Mouse (Mus musculus) hindbrain, embryonic 10.5 days (tissue): ENCODE measurements around the gene Cdh13. TPM values are rescaled to one million over a fixed set of nuclear protein-coding genes. Genes with fewer than 3 reads are reported as not detected.

Source experiments
- DNase-seq: peaks from one replicate; pipeline ENCODE4 v3.0.0-alpha.2; 2017; ENCODE audit warnings: low spot score
- H3K27ac ChIP-seq: fragments of 300-500 bp; sonication (generic); 2 replicates; pipeline ENCODE4 v1.5.1; 2016; ENCODE audit warnings: mild to moderate bottlenecking, moderate library complexity
- H3K27me3 ChIP-seq: fragments of 300-500 bp; sonication (generic); 2 replicates; pipeline ENCODE4 v1.6.1; 2016; ENCODE audit warnings: mild to moderate bottlenecking; ENCODE audit not compliant: poor library complexity, insufficient read depth, severe bottlenecking
- H3K36me3 ChIP-seq: fragments of 300-500 bp; sonication (generic); 2 replicates; pipeline ENCODE4 v1.6.1; 2016; ENCODE audit warnings: mild to moderate bottlenecking, moderate library complexity
- H3K4me1 ChIP-seq: fragments of 300-500 bp; sonication (generic); replicated peaks from 2 replicates; pipeline ENCODE4 v1.6.1; 2016; ENCODE audit warnings: mild to moderate bottlenecking
- H3K4me3 ChIP-seq: fragments of 300-500 bp; sonication (generic); 2 replicates; pipeline ENCODE4 v1.5.1; 2016; ENCODE audit warnings: mild to moderate bottlenecking, moderate library complexity
- H3K9me3 ChIP-seq: fragments of 300-500 bp; sonication (generic); 2 replicates; pipeline ENCODE4 v1.6.1; 2016; ENCODE audit warnings: mild to moderate bottlenecking, moderate library complexity
- WGBS: fragments of 180-500 bp; shearing (Covaris S2); methylation state at CpG from one replicate; pipeline ENCODE4 v1.1.7; 2016; 5-methylcytosine and 5-hydroxymethylcytosine counted together
- polyA plus RNA-seq: library from polyadenylated mRNA; unstranded; fragments of >200 nt; fragmentation: Nextera tagmentation; extraction: Ambion mirVana; gene quantifications from 2 replicates; pipeline ENCODE4 v1.2.1, GENCODE M21; 2016

Cdh13 gene
- polyA plus RNA-seq, 1 experiment from 2014 or later, result 8.5 TPM

DNA sequence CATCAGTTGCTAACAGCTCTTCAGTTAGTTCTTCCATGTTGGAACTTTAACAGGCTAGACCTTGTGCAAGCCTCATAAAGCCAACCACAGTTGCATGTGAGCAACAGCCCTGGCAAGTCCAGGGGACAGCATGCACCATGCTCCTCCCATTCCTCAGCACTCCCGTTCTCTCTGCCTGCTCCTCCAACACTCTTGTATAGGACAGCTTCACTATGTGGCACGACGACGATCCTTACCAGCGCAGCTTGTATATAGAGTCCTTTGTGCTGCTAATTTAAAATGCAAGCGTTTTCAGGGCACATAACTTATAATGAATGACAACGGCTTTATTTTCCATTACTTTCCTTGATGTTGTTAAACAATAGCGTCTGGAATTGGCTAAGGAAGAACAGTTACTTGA, 654.5 kb downstream of the Cdh13 start:
- Histone ChIP-seq H3K27ac (no peak overlapping the region), H3K4me1 (peaks cover 6% of the 10 kb centered on the region; the same call in 1 of the 2 replicates), H3K9me3 (0 out of 2 replicates have a peak, but pooled peaks cover 4% of the 10 kb centered on the region), H3K4me3 (no peak overlapping the region), H3K27me3 (0 out of 2 replicates have a peak, but pooled peaks cover 3% of the 10 kb centered on the region), H3K36me3 (no peaks in the 10 kb centered on the region)
- WGBS, result 34% methylated on average over 8 of the region's 8 CpGs
- DNase-seq, result no peak

GRCm38 (mm10) chr8:118951766-118952741, 668.5 kb downstream of the Cdh13 start:
- Histone ChIP-seq H3K36me3 (no peaks in the 10 kb centered on the region), H3K27me3 (no peaks in the 10 kb centered on the region), H3K9me3 (no peaks in the 10 kb centered on the region), H3K4me1 (no peaks in the 10 kb centered on the region), H3K27ac (no peak overlapping the region), H3K4me3 (no peak overlapping the region)
- DNase-seq, result peak; percentile 34
- WGBS, result 63% methylated on average over 20 of the region's 20 CpGs

- H3K36me3 ChIP-seq, result no peaks in the 10 kb centered on the region
- no peaks in the 10 kb centered on the region for H3K4me1 ChIP-seq
- no peaks in the 10 kb centered on the region for H3K27me3 ChIP-seq
- no peaks in the 10 kb centered on the region for H3K9me3 ChIP-seq
- 90% methylated on average over 3 of the region's 3 CpGs for WGBS
- DNase-seq, result no peak
- H3K27ac ChIP-seq, result no peak overlapping the region
- H3K4me3 ChIP-seq, result no peak overlapping the region
Measured at GRCm38 (mm10) chr8:118956109-118956508, 672.6 kb downstream of the Cdh13 start.

- Histone ChIP-seq H3K4me1 (no peaks in the 10 kb centered on the region), H3K9me3 (no peaks in the 10 kb centered on the region), H3K4me3 (no peak overlapping the region), H3K36me3 (no peaks in the 10 kb centered on the region), H3K27me3 (no peaks in the 10 kb centered on the region), H3K27ac (no peak overlapping the region)
- no peak for DNase-seq
- 90% methylated on average over 15 of the region's 15 CpGs for WGBS
Measured at GRCm38 (mm10) chr8:118961877-118962545, 678.5 kb downstream of the Cdh13 start.

- no peaks in the 10 kb centered on the region for H3K36me3 ChIP-seq
- 89% methylated on average over 15 of the region's 15 CpGs for WGBS
- H3K4me3 ChIP-seq, result no peak overlapping the region
- no peaks in the 10 kb centered on the region for H3K9me3 ChIP-seq
- DNase-seq, result no peak
- no peaks in the 10 kb centered on the region for H3K27me3 ChIP-seq
- peaks cover 22% of the 10 kb centered on the region for H3K4me1 ChIP-seq
- H3K27ac ChIP-seq, result no peak overlapping the region
Measured at GRCm38 (mm10) chr8:118965101-118965840, 681.7 kb downstream of the Cdh13 start.

GRCm38 (mm10) chr8:118968896-118969295, 685.4 kb downstream of the Cdh13 start:
- 67% methylated on average over 4 of the region's 4 CpGs for WGBS
- H3K27ac ChIP-seq, result peak overlapping the region; percentile 45
- H3K4me3 ChIP-seq, result no peak overlapping the region
- no peaks in the 10 kb centered on the region for H3K36me3 ChIP-seq
- peaks cover 22% of the 10 kb centered on the region for H3K4me1 ChIP-seq
- peaks cover 3% of the 10 kb centered on the region; the same call in 1 of the 2 replicates for H3K9me3 ChIP-seq
- no peaks in the 10 kb centered on the region for H3K27me3 ChIP-seq
- peak; percentile 15 for DNase-seq

- peak; percentile 28 for DNase-seq
- Histone ChIP-seq H3K9me3 (no peaks in the 10 kb centered on the region), H3K4me3 (no peak overlapping the region), H3K36me3 (no peaks in the 10 kb centered on the region), H3K4me1 (no peaks in the 10 kb centered on the region), H3K27ac (no peak overlapping the region), H3K27me3 (no peaks in the 10 kb centered on the region)
- 24% methylated on average over 5 of the region's 5 CpGs for WGBS
Measured at GRCm38 (mm10) chr8:118979800-118980199, 696.3 kb downstream of the Cdh13 start.

DNA sequence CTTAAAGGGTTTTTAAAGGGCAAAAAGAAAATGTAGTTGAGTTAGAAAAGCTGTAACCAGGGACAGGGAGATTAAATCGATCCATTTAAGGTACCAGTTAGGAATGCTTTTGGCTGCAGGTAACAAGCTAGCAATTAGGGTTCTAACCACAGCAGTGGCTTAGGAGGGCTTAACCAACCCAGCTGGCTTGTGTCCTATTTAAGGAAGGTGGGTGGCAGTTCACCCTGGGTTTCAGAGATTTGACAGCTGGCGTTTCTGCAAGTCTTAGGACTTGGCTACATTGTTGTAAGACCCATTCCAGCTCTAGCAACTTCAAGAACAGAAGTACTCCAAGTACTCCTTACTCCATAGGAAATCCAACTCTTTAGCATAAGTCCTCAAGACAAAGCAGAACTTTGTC, 700.2 kb downstream of the Cdh13 start:
- H3K9me3 ChIP-seq, result no peaks in the 10 kb centered on the region
- H3K27ac ChIP-seq, result no peak overlapping the region
- H3K27me3 ChIP-seq, result no peaks in the 10 kb centered on the region
- WGBS, result 86% methylated on average over 2 of the region's 2 CpGs
- no peaks in the 10 kb centered on the region for H3K36me3 ChIP-seq
- no peak for DNase-seq
- H3K4me3 ChIP-seq, result no peak overlapping the region
- no peaks in the 10 kb centered on the region for H3K4me1 ChIP-seq

DNA sequence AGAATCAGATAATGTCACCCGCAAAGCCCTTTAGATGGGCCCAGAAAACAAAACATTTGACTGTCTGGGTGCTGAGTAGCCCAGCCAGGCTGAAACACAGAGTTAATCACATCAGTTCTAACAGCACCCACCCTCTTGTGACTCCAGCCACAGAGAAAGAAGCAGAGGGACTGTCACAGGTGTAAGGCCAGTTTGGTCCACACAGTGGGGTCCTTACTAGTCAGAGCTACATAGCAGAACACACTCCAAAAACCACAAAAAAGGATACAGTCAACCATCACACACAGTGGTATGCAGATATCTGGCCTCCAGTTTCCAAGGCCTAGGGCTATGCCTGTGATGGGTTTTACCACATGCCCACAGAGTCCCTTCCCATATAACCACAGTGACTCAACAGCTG, 703.3 kb downstream of the Cdh13 start:
- no peaks in the 10 kb centered on the region for H3K36me3 ChIP-seq
- H3K4me3 ChIP-seq, result no peak overlapping the region
- no peaks in the 10 kb centered on the region for H3K27me3 ChIP-seq
- WGBS, result 86% methylated on average over 1 of the region's 1 CpGs
- 0 out of 2 replicates have a peak, but pooled peaks cover 3% of the 10 kb centered on the region for H3K9me3 ChIP-seq
- no peak overlapping the region for H3K27ac ChIP-seq
- H3K4me1 ChIP-seq, result no peaks in the 10 kb centered on the region
- no peak for DNase-seq

DNA sequence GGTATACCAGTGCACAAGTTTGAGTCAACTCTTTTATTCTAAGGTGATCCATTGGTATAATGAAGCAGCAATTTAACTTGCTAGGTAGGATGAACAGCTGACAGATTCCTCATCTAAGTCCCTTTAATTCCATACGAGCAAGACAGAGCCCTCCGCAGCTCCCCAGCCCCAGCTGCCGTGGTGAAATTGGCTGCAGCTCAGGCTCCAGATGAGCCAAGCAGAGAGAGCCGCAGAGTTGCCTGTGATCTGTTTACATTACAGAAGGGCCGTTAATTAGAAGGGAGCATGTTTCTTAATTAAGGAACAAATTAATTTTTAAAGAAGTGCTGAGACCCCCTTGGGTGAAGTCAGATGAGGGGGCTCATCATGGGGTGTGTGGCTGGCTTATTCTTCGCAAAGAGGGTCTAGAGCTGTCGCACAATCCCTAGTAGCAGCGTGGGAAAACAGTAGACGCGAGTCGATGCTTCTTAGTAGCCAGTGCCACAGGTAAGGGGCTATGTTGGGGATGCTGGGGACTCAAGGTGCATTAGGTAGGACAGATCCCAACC, 712.2 kb downstream of the Cdh13 start:
- DNase-seq, result no peak

DNA sequence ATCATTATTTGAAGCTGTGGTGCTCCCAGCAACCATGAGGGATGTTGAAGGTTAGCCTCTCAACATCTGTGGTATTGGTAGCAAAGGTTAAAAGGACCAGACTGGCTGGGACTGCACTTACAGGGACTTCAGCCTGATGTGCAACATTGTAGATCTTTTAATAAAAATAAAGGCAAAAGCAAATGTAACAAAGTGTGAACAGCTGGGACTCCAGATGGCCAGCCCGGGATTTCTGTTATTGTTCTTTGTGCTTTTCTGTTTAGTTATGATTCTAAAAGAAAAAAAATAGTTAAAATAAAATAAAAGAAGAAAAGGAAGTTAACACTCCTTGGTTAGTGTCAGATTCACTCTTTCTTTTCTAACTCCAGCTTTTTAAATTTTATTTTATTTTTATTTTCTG, 717.1 kb downstream of the Cdh13 start:
- H3K4me1 ChIP-seq, result no peaks in the 10 kb centered on the region
- WGBS, result 94% methylated on average over 1 of the region's 1 CpGs
- DNase-seq, result no peak

More for the DNA sequence above, 712.2 kb downstream of the Cdh13 start:
- WGBS, result 90% methylated on average over 11 of the region's 11 CpGs
- Histone ChIP-seq H3K36me3 (no peaks in the 10 kb centered on the region), H3K4me1 (no peaks in the 10 kb centered on the region), H3K27ac (no peak overlapping the region), H3K9me3 (no peaks in the 10 kb centered on the region), H3K27me3 (no peaks in the 10 kb centered on the region), H3K4me3 (no peak overlapping the region)

GRCm38 (mm10) chr8:119004821-119005220, 721.3 kb downstream of the Cdh13 start:
- no peaks in the 10 kb centered on the region for H3K36me3 ChIP-seq
- no peak overlapping the region for H3K27ac ChIP-seq
- no peaks in the 10 kb centered on the region for H3K27me3 ChIP-seq
- no peaks in the 10 kb centered on the region for H3K4me1 ChIP-seq
- DNase-seq, result no peak
- H3K9me3 ChIP-seq, result no peaks in the 10 kb centered on the region
- WGBS, result 89% methylated on average over 5 of the region's 5 CpGs
- H3K4me3 ChIP-seq, result no peak overlapping the region

More for the DNA sequence above, 717.1 kb downstream of the Cdh13 start:
- no peaks in the 10 kb centered on the region for H3K9me3 ChIP-seq
- H3K4me3 ChIP-seq, result no peak overlapping the region
- no peak overlapping the region for H3K27ac ChIP-seq
- H3K36me3 ChIP-seq, result no peaks in the 10 kb centered on the region
- no peaks in the 10 kb centered on the region for H3K27me3 ChIP-seq
